ENCODE assay signal across 9 mouse cellular contexts in the genomic region with DNA sequence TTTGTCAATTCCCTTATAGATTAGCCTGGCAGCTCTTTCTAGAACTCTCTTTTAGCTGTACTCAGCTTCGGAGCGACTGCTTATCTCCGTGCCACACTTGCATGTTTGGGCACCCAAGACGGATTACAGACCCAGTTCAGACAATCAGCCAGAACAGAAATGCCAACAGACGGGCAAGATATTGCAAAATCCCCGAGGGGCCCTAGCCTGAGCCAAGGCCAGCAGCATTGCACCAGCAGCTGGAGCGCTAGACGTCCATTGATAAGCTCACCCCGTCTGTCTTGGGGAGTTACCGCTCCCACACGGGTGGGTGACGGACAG. TPM values are rescaled to one million over a fixed set of nuclear protein-coding genes. Genes with fewer than 3 reads are reported as not detected.
DNase-seq lines count a peak whose midpoint lies in the region; ATAC-seq and TF ChIP-seq lines count a peak whose summit lies in the region.
"Had no signal": no experiment of that assay in that cellular context is flagged by ENCODE, and none has a peak within 500 bp of the region (broad histone marks: within the 10 kb centered on the region; RNA-seq: fewer than 3 reads in every experiment).

No protein-coding gene starts in this region.

- peak; percentile 23 for ATAC-seq in heart, embryonic 12.5 days (ENCODE audit: insufficient number of reproducible peaks, low FRiP score)
- peak; percentile 41 for ATAC-seq in granulocyte monocyte progenitor cell, adult 5-6 weeks (replicated peaks; ENCODE audit: poor library complexity, severe bottlenecking)
- ATAC-seq in megakaryocyte-erythroid progenitor cell, adult 5-6 weeks (replicated peaks; ENCODE audit: low FRiP score, low TSS enrichment, poor library complexity, severe bottlenecking) = peak; percentile 84

- TF ChIP-seq POLR2A in thymus, adult 2 months (IDR thresholded peaks at IDR 0.05; ENCODE audit: control insufficient read depth, extremely low read depth, insufficient read depth, low read length, poor library complexity) = no peak

- no peak overlapping the region for H3K4me2 ChIP-seq in heart, embryonic 12.5 days

- H3K4me1 ChIP-seq in heart, embryonic 12.5 days (replicated peaks) = peaks cover 4% of the 10 kb centered on the region
- peaks cover 2% of the 10 kb centered on the region; the same call in 1 of the 2 replicates for H3K4me1 ChIP-seq in thymus, adult 2 months (replicated peaks; ENCODE audit: control insufficient read depth, insufficient read depth, low read length)

- no peaks in the 10 kb centered on the region for H3K9me3 ChIP-seq in heart, embryonic 12.5 days (replicated peaks)
- H3K9me3 ChIP-seq: midbrain, embryonic 10.5 days had no signal

- peaks cover 19% of the 10 kb centered on the region for H3K36me3 ChIP-seq in heart, embryonic 12.5 days
- peaks cover 13% of the 10 kb centered on the region for H3K36me3 ChIP-seq in thymus, adult 2 months (ENCODE audit: control insufficient read depth, insufficient read depth, low read length)

- no peak for TF ChIP-seq CTCF in thymus, adult 2 months (IDR thresholded peaks at IDR 0.05; ENCODE audit: borderline replicate concordance, control insufficient read depth, extremely low read depth, insufficient read depth, low read length, poor library complexity)

- H3K27me3 ChIP-seq in heart, embryonic 12.5 days (replicated peaks) = no peaks in the 10 kb centered on the region
- no peaks in the 10 kb centered on the region for H3K27me3 ChIP-seq in thymus, adult 2 months (ENCODE audit: control insufficient read depth, insufficient read depth, low read length)

- intact Hi-C loops in heart, postnatal 10 days (cut with DNase I) = loop anchor here (5.0 kb wide), 2 partner anchors 161 to 176 kb away; no protein-coding TSS in a partner anchor

- 40% methylated on average over 12 of the region's 12 CpGs for WGBS in heart, embryonic 12.5 days
- WGBS in thymus, adult 2 months = 90% methylated on average over 12 of the region's 12 CpGs

- no peak overlapping the region; the same call in 1 of the 2 replicates for H3K9ac ChIP-seq in heart, embryonic 12.5 days

- no peak for DNase-seq in heart, postnatal 10 days
- peak; percentile 56 for DNase-seq in adrenal gland, adult 8-10 months
- no peak for DNase-seq in thymus, adult 2 months
- DNase-seq in lung, postnatal 14 days = no peak
- no peak for DNase-seq in B cell, adult 2 months

- no peak overlapping the region for H3K4me3 ChIP-seq in heart, embryonic 12.5 days
- H3K4me3 ChIP-seq in thymus, adult 2 months (ENCODE audit: control insufficient read depth, insufficient read depth, low read length) = no peak overlapping the region
- H3K4me3 ChIP-seq: midbrain, embryonic 10.5 days had no signal

- H3K27ac ChIP-seq in heart, embryonic 12.5 days (ENCODE audit: poor library complexity, severe bottlenecking) = no peak overlapping the region
- H3K27ac ChIP-seq in thymus, adult 2 months (ENCODE audit: control insufficient read depth, insufficient read depth, low read length) = no peak overlapping the region
- H3K27ac ChIP-seq: midbrain, embryonic 10.5 days had no signal

RNA-seq across cellular contexts. Expression of a gene that starts 3.9 kb away (rescaled TPM):
- polyA plus RNA-seq in heart, embryonic 12.5 days (2016; fragmentation: Nextera tagmentation; extraction: Ambion mirVana) = 5.1 and 6.8 TPM in 2 replicates
- total RNA-seq in heart, postnatal 10 days (2021) = 10 to 100 TPM; 24.0 to 24.4 TPM
- total RNA-seq in adrenal gland, adult 8-10 months (2022) = 10 to 100 TPM; 22.7 to 39.2 (median 29.1) TPM
- 26.2 and 28.1 TPM in 2 replicates for total RNA-seq in granulocyte monocyte progenitor cell, adult 5-6 weeks (2014; fragmentation: Nextera tagmentation)
- total RNA-seq in granulocyte monocyte progenitor cell, adult 5-6 weeks (2017) = 12.8 and 14.1 TPM in 2 replicates
- 53.9 and 71.9 TPM in 2 replicates for total RNA-seq in megakaryocyte-erythroid progenitor cell, adult 5-6 weeks (2014; fragmentation: Nextera tagmentation)
- total RNA-seq in megakaryocyte-erythroid progenitor cell, adult 5-6 weeks (2017) = 10.1 and 25.7 TPM in 2 replicates
- polyA plus RNA-seq in thymus, adult 2 months (2012; rRNA removed) = 61.5 and 67.5 TPM in 2 replicates

RNA-seq across cellular contexts. Expression of a gene that starts 11.8 kb away (rescaled TPM):
- polyA plus RNA-seq in heart, embryonic 12.5 days (2016; fragmentation: Nextera tagmentation; extraction: Ambion mirVana) = 377 and 402 TPM in 2 replicates
- total RNA-seq in heart, postnatal 10 days (2021) = 100 to 1,000 TPM; 729 to 779 TPM
- 1,000 to 10,000 TPM in 2 of 4 experiments, 100 to 1,000 TPM in 2; 908 to 1,162 (median 1,035) TPM for total RNA-seq in adrenal gland, adult 8-10 months (2022)
- 2,241 and 2,395 TPM in 2 replicates for total RNA-seq in granulocyte monocyte progenitor cell, adult 5-6 weeks (2014; fragmentation: Nextera tagmentation)
- 1,241 and 1,301 TPM in 2 replicates for total RNA-seq in granulocyte monocyte progenitor cell, adult 5-6 weeks (2017)
- total RNA-seq in megakaryocyte-erythroid progenitor cell, adult 5-6 weeks (2014; fragmentation: Nextera tagmentation) = 2,340 and 2,677 TPM in 2 replicates
- 1,622 and 1,735 TPM in 2 replicates for total RNA-seq in megakaryocyte-erythroid progenitor cell, adult 5-6 weeks (2017)
- polyA plus RNA-seq in thymus, adult 2 months (2012; rRNA removed) = 391 and 394 TPM in 2 replicates

RNA-seq across cellular contexts. Expression of a gene that starts 24.9 kb away (rescaled TPM):
- 22.9 and 24.3 TPM in 2 replicates for polyA plus RNA-seq in heart, embryonic 12.5 days (2016; fragmentation: Nextera tagmentation; extraction: Ambion mirVana)
- 100 to 1,000 TPM; 102 to 158 TPM for total RNA-seq in heart, postnatal 10 days (2021)
- total RNA-seq in adrenal gland, adult 8-10 months (2022) = 100 to 1,000 TPM; 101 to 141 (median 124) TPM
- total RNA-seq in granulocyte monocyte progenitor cell, adult 5-6 weeks (2014; fragmentation: Nextera tagmentation) = 29.7 and 33.6 TPM in 2 replicates
- total RNA-seq in granulocyte monocyte progenitor cell, adult 5-6 weeks (2017) = 44.8 and 45.8 TPM in 2 replicates
- 38.2 and 44.4 TPM in 2 replicates for total RNA-seq in megakaryocyte-erythroid progenitor cell, adult 5-6 weeks (2014; fragmentation: Nextera tagmentation)
- total RNA-seq in megakaryocyte-erythroid progenitor cell, adult 5-6 weeks (2017) = 44.2 and 48.6 TPM in 2 replicates
- 30.0 and 33.1 TPM in 2 replicates for polyA plus RNA-seq in thymus, adult 2 months (2012; rRNA removed)

Comparison
In these comparisons a context has a peak if more than half of its experiments do, and no peak if none do; other contexts are left out.
1. ATAC-seq: peak in every context shown above with its lines; median percentile 84 in megakaryocyte-erythroid progenitor cell, adult 5-6 weeks; 41 in granulocyte monocyte progenitor cell, adult 5-6 weeks; 23 in heart, embryonic 12.5 days.